Mouse (Mus musculus) gastrocnemius, adult 2 months (tissue): ENCODE data around the gene 4930539E08Rik. TPM values are rescaled to one million over a fixed set of nuclear protein-coding genes. Genes with fewer than 3 reads are reported as not detected.

Source experiments
- DNase-seq: peaks from one replicate; pipeline ENCODE4 v3.0.0; 2022
- H3K27ac ChIP-seq: fragments of 200-600 bp; 2 replicates; pipeline ENCODE4 v1.8.1; 2022; ENCODE audit warnings: mild to moderate bottlenecking
- H3K4me3 ChIP-seq: fragments of 200-600 bp; 2 replicates; pipeline ENCODE4 v1.8.1; 2022; ENCODE audit warnings: mild to moderate bottlenecking, moderate library complexity
- CTCF ChIP-seq: fragments of 200-600 bp; IDR thresholded peaks from 2 replicates; pipeline ENCODE4 v1.8.1; 2022; ENCODE audit warnings: antibody characterized with exemption, mild to moderate bottlenecking, moderate library complexity
- intact Hi-C: fragments of 180-260 bp; cut with DNase I; formaldehyde crosslinking; loops from one replicate; pipeline ENCODE4 v1.15.1; 2025
- total RNA-seq, 2 experiments: library from RNA; stranded (reverse); gene quantifications; 2 replicates each; pipeline ENCODE4 v1.2.3; 2021

4930539E08Rik gene
- total RNA-seq, 2 experiments from 2014 or later = 0.10 TPM; not detected in 1

DNA sequence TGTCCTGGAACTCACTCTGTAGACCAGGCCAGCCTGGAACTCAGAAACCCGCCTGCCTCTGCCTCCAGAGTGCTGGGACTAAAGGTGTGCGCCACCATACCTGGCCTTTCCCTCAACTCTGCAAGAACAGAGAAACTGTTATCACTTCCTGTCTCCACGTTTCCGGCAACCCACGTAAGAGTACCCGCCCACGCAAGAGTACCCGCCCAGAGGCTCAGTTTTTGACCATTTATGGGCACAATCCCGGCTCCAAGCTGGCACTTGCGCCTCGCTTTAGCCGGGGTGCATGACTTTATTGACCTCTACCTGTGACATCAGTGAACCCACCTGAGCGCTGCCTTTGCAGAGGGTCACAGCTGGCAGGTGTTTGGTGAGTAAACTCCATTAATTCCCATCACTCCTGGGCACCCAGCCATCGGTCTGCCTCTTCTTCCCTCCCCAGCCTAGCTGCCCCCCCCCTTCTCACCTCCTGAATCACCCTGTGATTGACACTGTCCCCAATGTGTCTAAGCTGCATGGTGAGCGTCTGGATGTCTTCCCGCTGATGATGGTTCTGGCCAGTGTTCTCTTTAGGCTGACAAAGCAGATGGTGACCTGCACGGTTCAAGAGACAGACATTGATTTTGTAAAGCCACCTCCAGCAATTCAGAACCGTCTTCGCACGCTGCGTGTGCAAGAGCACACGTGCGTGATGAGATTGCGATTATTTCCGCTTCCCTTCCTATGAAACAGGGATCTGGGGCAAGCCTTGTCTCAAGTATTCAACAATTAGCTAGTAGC lies 25.8 kb upstream of the 4930539E08Rik start:
- intact Hi-C loops = no loop called here
- no peak for DNase-seq
- Histone ChIP-seq H3K27ac (no peak overlapping the region), H3K4me3 (no peak overlapping the region)
- no peak for TF ChIP-seq CTCF

DNA sequence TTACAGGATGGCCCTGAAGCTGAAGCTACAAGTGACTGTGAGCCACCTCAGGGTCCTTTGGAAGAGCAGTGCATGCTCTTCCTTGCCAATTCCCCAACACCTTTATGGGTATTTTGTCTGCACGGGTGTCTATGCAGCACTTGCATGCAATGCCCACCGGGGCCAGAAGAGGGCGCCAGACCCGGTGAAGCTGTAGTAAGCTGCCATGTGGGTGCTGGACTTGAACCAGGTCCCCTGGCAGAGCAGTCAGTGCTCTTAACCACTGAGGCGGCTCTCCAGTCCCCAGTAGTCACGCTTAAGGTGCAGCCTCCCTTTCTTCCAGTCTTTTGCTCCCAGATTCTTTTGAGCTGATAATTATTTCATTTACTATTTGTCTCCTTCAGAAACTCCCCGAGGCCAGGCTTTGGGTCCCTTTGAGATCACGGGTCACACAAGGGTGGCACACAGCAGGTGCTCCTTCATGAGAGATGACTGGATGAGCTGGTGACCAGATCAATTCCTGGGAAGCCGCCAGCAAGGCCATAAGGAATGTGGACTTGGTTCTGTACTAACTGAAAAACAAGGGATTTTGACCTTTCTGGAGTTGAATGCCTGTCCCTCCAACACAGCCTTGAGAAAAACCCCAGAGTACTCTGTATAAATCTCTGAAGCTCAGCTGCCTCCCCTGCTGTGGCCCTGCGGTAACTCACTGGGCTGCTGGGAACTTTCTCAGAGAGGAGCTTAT lies 21.7 kb upstream of the 4930539E08Rik start:
- no peak overlapping the region for H3K4me3 ChIP-seq
- DNase-seq = peak; percentile 68
- intact Hi-C loops = no loop called here
- no peak overlapping the region for H3K27ac ChIP-seq
- peak; percentile 68 for TF ChIP-seq CTCF

DNA sequence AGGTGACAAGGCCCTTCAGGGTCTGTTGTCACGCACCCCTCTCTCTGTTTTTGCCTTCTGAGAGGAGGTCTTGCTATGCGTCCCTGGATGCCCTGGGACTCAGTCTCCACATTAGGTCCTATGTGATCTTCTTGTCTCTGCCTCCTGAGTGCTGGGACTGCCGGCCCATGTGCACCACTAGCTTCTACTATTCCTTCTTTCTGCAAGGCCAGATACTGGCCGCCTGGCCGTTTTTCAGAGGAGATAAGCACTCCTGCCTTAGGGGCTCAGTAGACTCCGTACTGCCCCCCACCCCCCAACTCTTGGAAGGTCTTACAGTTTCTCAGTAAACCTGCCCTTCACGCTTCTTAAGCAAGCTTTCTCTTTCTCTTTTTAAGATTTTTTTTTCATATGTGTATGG lies 21.0 kb upstream of the 4930539E08Rik start:
- TF ChIP-seq CTCF = no peak
- DNase-seq = no peak
- intact Hi-C loops = no loop called here
- no peak overlapping the region for H3K4me3 ChIP-seq
- H3K27ac ChIP-seq = no peak overlapping the region

DNA sequence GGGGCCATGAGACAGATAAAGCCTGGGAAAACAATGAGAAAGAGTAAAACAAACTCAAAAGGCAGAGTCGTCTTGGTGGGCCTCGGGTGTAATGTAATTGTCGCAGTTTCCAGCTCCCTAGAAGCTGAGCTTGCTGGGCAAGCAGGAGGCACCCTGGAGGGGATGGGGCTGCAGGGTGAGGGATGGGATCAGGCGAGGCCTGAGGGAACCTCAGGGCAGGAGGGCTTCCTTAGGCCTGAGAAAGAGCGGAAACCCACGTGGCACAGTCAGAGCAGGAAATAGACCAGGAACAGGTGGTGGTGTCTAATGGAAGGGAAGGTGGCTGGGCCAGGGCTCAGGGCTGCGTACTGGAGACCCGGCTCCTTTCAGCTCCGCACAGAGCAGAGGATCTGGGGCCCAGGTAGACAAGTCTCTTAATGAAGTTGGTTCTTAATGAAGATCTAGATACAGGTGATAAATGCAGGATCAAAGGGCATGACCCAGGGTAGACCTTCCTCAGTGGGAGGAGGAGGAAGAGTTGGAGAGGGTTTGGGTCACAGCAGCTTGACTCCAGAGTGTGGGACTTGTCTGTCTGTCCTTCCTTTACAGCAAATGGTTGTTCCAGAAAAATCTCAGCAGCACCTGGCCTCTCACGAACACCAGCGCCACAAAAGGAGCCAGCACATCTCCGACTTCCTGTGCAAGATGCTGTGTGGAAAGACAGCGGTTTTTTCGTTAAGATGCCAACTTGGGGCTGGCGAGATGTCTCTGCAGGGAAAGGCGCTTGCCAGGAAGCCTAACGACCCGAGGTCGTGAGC lies 19.2 kb upstream of the 4930539E08Rik start:
- no peak for TF ChIP-seq CTCF
- H3K4me3 ChIP-seq = no peak overlapping the region
- intact Hi-C loops = no loop called here
- peak overlapping the region; percentile 8; the same call in 1 of the 2 replicates for H3K27ac ChIP-seq
- no peak for DNase-seq

DNA sequence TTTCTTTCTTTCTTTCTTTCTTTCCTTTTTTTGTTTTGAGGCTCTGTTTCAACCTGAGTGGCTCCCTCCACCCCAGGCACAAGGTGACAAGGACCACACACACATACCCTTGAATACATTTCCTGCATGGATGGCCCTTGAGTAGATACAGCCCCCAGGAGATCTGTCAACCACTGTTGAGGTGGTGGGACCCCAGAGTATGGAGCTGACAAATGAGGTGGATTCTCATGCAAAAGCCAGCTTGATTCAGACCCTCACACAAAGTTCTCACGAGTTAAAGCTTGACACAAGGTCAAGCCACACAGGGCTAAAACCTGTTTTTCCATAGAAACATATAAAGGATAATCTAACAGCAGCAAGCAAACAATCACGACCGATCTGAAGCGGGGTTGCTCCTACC lies 17.1 kb upstream of the 4930539E08Rik start:
- Histone ChIP-seq H3K27ac (peak overlapping the region; percentile 92), H3K4me3 (no peak overlapping the region)
- intact Hi-C loops = no loop called here
- no peak for TF ChIP-seq CTCF
- no peak for DNase-seq

DNA sequence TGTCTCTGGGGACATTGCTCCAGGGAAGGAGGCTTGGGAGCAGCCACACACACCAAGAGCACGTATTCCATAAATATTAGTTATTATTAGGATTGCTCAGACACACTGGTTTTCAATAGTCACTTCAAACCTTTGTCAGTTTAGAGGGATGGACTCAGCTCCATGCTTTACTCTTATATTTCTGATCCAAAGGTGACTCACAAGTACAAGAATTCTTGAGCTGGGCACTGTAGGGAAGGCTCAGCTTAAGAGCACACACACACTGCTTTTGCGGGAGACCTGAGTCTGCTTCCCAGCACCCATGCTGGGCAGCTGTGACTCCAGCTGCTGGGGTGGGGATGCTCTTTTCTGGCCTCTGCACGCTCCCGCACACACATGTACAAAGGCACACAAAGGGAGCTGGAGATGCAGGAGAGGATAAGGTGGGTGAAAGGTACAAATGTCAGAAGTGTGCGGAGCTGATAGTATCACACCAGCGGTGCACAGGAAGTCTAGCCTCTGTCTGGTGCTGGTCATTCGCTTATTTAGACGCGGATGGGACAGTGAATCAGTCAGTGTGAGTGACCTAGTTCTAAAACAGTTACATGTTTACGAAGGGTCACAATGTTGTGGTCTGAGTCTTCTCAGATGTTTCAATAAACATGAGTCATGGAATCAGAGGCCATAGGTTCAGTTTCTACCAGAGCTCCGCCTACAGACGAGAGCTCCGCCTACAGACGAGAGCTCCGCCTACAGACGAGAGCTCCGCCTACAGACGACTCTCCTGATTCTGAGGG lies 16.5 kb upstream of the 4930539E08Rik start:
- TF ChIP-seq CTCF = no peak
- no peak overlapping the region for H3K4me3 ChIP-seq
- no peak for DNase-seq
- intact Hi-C loops = no loop called here
- H3K27ac ChIP-seq = peak overlapping the region; percentile 92

DNA sequence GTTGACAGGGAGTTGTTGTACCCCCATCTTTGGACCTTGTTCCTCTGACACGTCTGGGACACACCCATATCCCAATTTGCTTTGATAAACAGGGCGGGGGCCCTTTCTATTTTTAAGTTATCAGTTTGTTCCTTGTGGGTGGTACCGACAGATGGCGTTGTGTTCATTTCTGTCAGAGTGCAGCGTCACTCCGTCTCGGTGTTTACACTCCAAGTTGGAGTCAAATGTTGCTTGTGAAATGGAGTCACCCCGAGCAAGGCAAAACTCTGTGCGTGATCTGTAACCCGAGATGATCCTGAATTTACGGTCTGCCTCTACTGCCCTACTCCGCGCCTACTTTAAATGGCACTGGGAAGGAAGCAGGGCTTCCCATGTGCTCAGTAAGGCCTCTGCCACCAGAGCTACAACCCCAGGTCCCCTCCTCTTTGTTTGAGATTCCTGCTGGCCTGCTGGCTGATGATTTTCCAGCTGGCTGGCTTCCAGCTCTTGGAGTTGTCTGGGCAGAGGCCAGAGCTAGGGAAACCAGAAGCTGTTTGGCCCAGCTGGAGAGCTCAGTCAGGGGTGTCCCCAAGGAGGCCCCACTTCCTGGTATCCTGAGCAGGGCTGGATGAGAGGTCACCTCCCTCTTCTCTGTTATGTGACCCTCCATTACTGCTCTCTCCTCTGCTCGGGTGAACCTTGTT lies 15.4 kb upstream of the 4930539E08Rik start:
- Histone ChIP-seq H3K4me3 (peak overlapping the region; percentile 51), H3K27ac (peak overlapping the region; percentile 92)
- intact Hi-C loops = no loop called here
- DNase-seq = peak; percentile 91
- peak; percentile 68 for TF ChIP-seq CTCF

DNA sequence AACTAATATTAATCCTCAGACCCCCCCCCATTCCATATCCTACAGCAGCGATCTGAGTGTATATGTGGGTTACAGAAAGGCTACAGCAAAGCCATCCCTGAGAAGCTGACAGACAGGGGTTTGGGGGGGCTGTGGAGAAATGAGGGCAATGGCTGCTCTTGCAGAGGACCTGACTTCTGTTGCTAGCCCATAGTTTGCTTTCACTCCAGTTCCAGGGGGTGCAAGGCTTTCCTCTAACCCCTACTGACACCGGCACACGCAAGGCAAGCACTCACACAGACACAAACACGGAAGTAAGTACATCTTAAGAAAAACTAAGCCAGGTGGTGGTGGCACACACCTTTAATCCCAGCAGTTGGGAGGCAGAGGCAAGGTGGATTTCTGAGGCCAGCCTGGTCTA lies 14.2 kb upstream of the 4930539E08Rik start:
- TF ChIP-seq CTCF = no peak
- intact Hi-C loops = no loop called here
- H3K4me3 ChIP-seq = no peak overlapping the region
- peak overlapping the region; percentile 92 for H3K27ac ChIP-seq
- DNase-seq = no peak

DNA sequence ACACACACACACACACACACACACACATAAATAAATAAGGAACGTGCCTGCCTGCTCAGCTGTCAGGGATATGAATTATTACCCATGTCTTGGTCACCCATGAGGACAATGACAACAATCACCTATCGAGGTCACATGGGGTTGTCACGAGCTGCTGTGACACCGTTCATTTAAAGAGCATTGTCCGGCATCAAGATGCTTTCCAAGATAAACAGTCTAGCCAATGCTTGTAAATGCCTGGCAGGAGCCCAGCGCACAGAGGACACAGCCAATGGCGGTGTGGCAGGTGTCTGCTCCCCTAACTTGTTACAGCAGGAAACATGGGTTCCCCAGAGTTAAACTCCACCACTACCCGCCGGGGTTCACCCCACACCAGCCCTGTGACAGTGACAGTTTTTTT lies 12.9 kb upstream of the 4930539E08Rik start:
- DNase-seq = no peak
- Histone ChIP-seq H3K27ac (no peak overlapping the region), H3K4me3 (no peak overlapping the region)
- no peak for TF ChIP-seq CTCF
- intact Hi-C loops = no loop called here

DNA sequence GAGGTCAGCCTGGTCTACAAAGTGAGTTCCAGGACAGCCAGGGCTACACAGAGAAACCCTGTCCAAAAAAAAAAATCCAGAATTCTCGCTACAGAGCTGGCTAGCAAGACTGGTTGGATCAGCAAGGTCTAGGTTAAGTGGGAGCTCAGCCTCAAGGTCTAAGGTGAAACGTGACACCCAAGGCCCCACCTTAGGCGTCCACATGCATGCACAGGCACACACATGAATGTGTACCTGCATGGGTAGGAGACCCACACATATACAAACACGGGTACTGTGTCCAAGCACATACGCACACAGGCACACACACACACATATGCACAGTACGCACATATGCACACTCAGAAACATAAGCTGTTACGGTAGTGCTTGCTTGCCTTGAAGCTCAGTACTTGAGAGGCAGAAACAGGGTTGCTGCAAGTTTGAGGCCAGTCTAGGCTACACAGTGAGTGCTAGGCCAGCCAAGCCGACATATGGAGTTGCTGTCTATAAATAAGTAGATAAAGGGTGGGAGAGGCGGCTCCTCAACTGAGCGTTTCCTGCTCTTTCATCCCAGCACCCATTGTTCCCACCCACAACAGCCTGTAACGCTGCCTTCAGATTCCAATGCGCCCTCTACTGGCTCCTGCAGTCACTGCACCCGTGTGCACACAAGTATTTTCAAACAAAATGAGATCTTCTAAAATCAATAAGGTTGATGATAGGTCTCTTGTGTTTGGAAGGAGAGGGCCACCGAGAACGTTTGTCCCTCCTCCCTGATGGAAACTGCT lies 11.9 kb upstream of the 4930539E08Rik start:
- Histone ChIP-seq H3K4me3 (no peak overlapping the region), H3K27ac (peak overlapping the region; percentile 25)
- intact Hi-C loops = loop anchor here (2.0 kb wide), 3 partner anchors 22 to 236 kb away; partner anchors contain the start of genes Mapk14 and Slc26a8
- peak; percentile 88 for TF ChIP-seq CTCF
- DNase-seq = peak; percentile 63

DNA sequence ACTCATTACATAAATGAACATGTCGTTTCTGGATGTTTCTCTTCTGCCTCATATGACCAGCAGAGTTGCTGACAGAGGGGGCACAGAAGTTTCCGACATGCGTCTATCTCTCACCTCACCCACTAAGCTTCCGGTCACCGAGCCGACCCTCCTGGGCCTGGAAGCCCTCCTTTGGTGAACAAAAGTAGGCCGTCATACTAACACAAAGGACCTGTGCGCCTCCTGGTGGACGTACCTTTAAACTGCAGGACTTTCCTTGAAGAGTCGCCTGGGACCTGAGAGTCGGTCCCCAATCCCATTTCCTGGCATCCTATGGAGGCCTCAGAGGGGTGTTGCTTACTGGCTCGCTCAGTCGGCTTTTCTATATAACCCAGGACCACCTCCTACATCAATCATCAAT lies 11.3 kb upstream of the 4930539E08Rik start:
- DNase-seq = peak; percentile 79
- intact Hi-C loops = loop anchor here (2.0 kb wide), 3 partner anchors 22 to 236 kb away; partner anchors contain the start of genes Mapk14 and Slc26a8
- peak overlapping the region; percentile 50 for H3K27ac ChIP-seq
- peak overlapping the region; percentile 38 for H3K4me3 ChIP-seq
- peak; percentile 92 for TF ChIP-seq CTCF
